Mouse (Mus musculus): Measurements from ENCODE around the gene Cflar. TPM values are rescaled to one million over a fixed set of nuclear protein-coding genes. Genes with fewer than 3 reads are reported as not detected.
"Not testable (repeated sequence)": the region's sequence is repeated elsewhere in the genome, so short reads cannot be mapped to it uniquely, and the experiment has no call there.

The Cflar gene
- 12.9 and 16.4 TPM in 2 replicates for total RNA-seq (2012; rRNA removed)

GRCm38 (mm10) chr1:58711365-58712016 is at the start of gene Cflar:
Gene Cflar (plus strand): TSS chr1:58711508.
- peak within 1 kb of the TSS; percentile 81 to 84 for H3K4me3 ChIP-seq (ENCODE audit: insufficient read depth in 1 of 2, low read depth in 1 of 2, low read length in 2 of 2, poor library complexity in 1 of 2, severe bottlenecking in 1 of 2)
- peak within 1 kb of the TSS; percentile 93 for H3K9ac ChIP-seq (ENCODE audit: insufficient read depth, low read depth, low read length, poor library complexity, severe bottlenecking)
- TF ChIP-seq ZC3H11A (IDR thresholded peaks at IDR 0.05; ENCODE audit: borderline replicate concordance, low read depth, low read length) (no peak), MAFK (IDR thresholded peaks at IDR 0.05; ENCODE audit: insufficient read depth, low read depth, low read length) (no peak), CHD2 (IDR thresholded peaks at IDR 0.05; ENCODE audit: low read depth, low read length) (no peak), HCFC1 (IDR thresholded peaks at IDR 0.05; ENCODE audit: borderline replicate concordance, insufficient read depth, low read length) (no peak), ZNF384 (IDR thresholded peaks at IDR 0.05; ENCODE audit: low read depth, low read length) (no peak)
- in situ Hi-C loops (cut with MboI; ENCODE audit: low sequenced_read_pairs in 2 of 2, unreplicated experiment in 2 of 2): no loop called here
- DNase-seq (ENCODE audit: low read depth, low spot score): no peak
- H3K27ac ChIP-seq (ENCODE audit: insufficient read depth, low read depth, low read length, poor library complexity, severe bottlenecking): peak within 1 kb of the TSS; percentile 73
- H3K4me1 ChIP-seq (ENCODE audit: control insufficient read depth in 2 of 2, insufficient read depth in 2 of 2, low read length in 2 of 2, poor library complexity in 1 of 2): peaks cover 2 to 8% of the 10 kb centered on the region in 2 experiments
- H3K36me3 ChIP-seq (ENCODE audit: control insufficient read depth, insufficient read depth, low read length, poor library complexity, severe bottlenecking): no peaks in the 10 kb centered on the region
- H3K9me3 ChIP-seq (ENCODE audit: control insufficient read depth, insufficient read depth, low read depth, low read length): no peaks in the 10 kb centered on the region

- DNase-seq (ENCODE audit: low read depth, low spot score); H3K9me3 ChIP-seq (ENCODE audit: control insufficient read depth, insufficient read depth, low read depth, low read length): not testable (repeated sequence)
These were observed 48.6 kb upstream of the Cflar start for GRCm38 (mm10) chr1:58662671-58663070.

GRCm38 (mm10) chr1:58663365-58663764 is 47.9 kb upstream of the Cflar start:
- DNase-seq (ENCODE audit: low read depth, low spot score); H3K4me1 ChIP-seq (ENCODE audit: control insufficient read depth in 2 of 2, insufficient read depth in 2 of 2, low read length in 2 of 2, poor library complexity in 1 of 2); H3K4me3 ChIP-seq (ENCODE audit: insufficient read depth in 1 of 2, low read depth in 1 of 2, low read length in 2 of 2, poor library complexity in 1 of 2, severe bottlenecking in 1 of 2); H3K9ac ChIP-seq (ENCODE audit: insufficient read depth, low read depth, low read length, poor library complexity, severe bottlenecking); H3K36me3 ChIP-seq (ENCODE audit: control insufficient read depth, insufficient read depth, low read length, poor library complexity, severe bottlenecking); H3K9me3 ChIP-seq (ENCODE audit: control insufficient read depth, insufficient read depth, low read depth, low read length); in situ Hi-C loops (cut with MboI; ENCODE audit: low sequenced_read_pairs in 2 of 2, unreplicated experiment in 2 of 2); H3K27ac ChIP-seq (ENCODE audit: insufficient read depth, low read depth, low read length, poor library complexity, severe bottlenecking): not testable (repeated sequence)

More at GRCm38 (mm10) chr1:58662671-58663070, 48.6 kb upstream of the Cflar start:
- in situ Hi-C loops (cut with MboI; ENCODE audit: low sequenced_read_pairs in 2 of 2, unreplicated experiment in 2 of 2); H3K36me3 ChIP-seq (ENCODE audit: control insufficient read depth, insufficient read depth, low read length, poor library complexity, severe bottlenecking); H3K4me1 ChIP-seq (ENCODE audit: control insufficient read depth in 2 of 2, insufficient read depth in 2 of 2, low read length in 2 of 2, poor library complexity in 1 of 2); H3K27ac ChIP-seq (ENCODE audit: insufficient read depth, low read depth, low read length, poor library complexity, severe bottlenecking); H3K9ac ChIP-seq (ENCODE audit: insufficient read depth, low read depth, low read length, poor library complexity, severe bottlenecking); H3K4me3 ChIP-seq (ENCODE audit: insufficient read depth in 1 of 2, low read depth in 1 of 2, low read length in 2 of 2, poor library complexity in 1 of 2, severe bottlenecking in 1 of 2): not testable (repeated sequence)

- in situ Hi-C loops (cut with MboI; ENCODE audit: low sequenced_read_pairs in 2 of 2, unreplicated experiment in 2 of 2): no loop called here
- Histone ChIP-seq H3K36me3 (ENCODE audit: control insufficient read depth, insufficient read depth, low read length, poor library complexity, severe bottlenecking) (no peaks in the 10 kb centered on the region), H3K4me3 (ENCODE audit: insufficient read depth in 1 of 2, low read depth in 1 of 2, low read length in 2 of 2, poor library complexity in 1 of 2, severe bottlenecking in 1 of 2) (no peak overlapping the region), H3K27ac (ENCODE audit: insufficient read depth, low read depth, low read length, poor library complexity, severe bottlenecking) (no peak overlapping the region), H3K9me3 (ENCODE audit: control insufficient read depth, insufficient read depth, low read depth, low read length) (no peaks in the 10 kb centered on the region), H3K4me1 (ENCODE audit: control insufficient read depth in 2 of 2, insufficient read depth in 2 of 2, low read length in 2 of 2, poor library complexity in 1 of 2) (no peaks in the 10 kb centered on the region; a peak in 1 of 4 replicates), H3K9ac (ENCODE audit: insufficient read depth, low read depth, low read length, poor library complexity, severe bottlenecking) (no peak overlapping the region)
- DNase-seq (ENCODE audit: low read depth, low spot score): no peak
- TF ChIP-seq ZNF384 (IDR thresholded peaks at IDR 0.05; ENCODE audit: low read depth, low read length) (no peak), ZC3H11A (IDR thresholded peaks at IDR 0.05; ENCODE audit: borderline replicate concordance, low read depth, low read length) (no peak), CHD2 (IDR thresholded peaks at IDR 0.05; ENCODE audit: low read depth, low read length) (no peak), MAFK (IDR thresholded peaks at IDR 0.05; ENCODE audit: insufficient read depth, low read depth, low read length) (no peak), HCFC1 (IDR thresholded peaks at IDR 0.05; ENCODE audit: borderline replicate concordance, insufficient read depth, low read length) (no peak)
These were observed 43.1 kb upstream of the Cflar start for GRCm38 (mm10) chr1:58668191-58668590.

- DNase-seq (ENCODE audit: low read depth, low spot score); H3K9ac ChIP-seq (ENCODE audit: insufficient read depth, low read depth, low read length, poor library complexity, severe bottlenecking); H3K9me3 ChIP-seq (ENCODE audit: control insufficient read depth, insufficient read depth, low read depth, low read length); H3K4me1 ChIP-seq (ENCODE audit: control insufficient read depth in 2 of 2, insufficient read depth in 2 of 2, low read length in 2 of 2, poor library complexity in 1 of 2); H3K36me3 ChIP-seq (ENCODE audit: control insufficient read depth, insufficient read depth, low read length, poor library complexity, severe bottlenecking); H3K27ac ChIP-seq (ENCODE audit: insufficient read depth, low read depth, low read length, poor library complexity, severe bottlenecking); in situ Hi-C loops (cut with MboI; ENCODE audit: low sequenced_read_pairs in 2 of 2, unreplicated experiment in 2 of 2); H3K4me3 ChIP-seq (ENCODE audit: insufficient read depth in 1 of 2, low read depth in 1 of 2, low read length in 2 of 2, poor library complexity in 1 of 2, severe bottlenecking in 1 of 2): not testable (repeated sequence)
These were observed 41.7 kb upstream of the Cflar start for GRCm38 (mm10) chr1:58669635-58670034.

All from ES-E14 (cell line).